Mouse (Mus musculus) lung, adult 2 months (tissue): Measurements from ENCODE around the gene Chkb.

Source experiments
- CTCF ChIP-seq: fragments of 200-500 bp; IDR thresholded peaks from 2 replicates; pipeline ENCODE4 v1.5.1; 2011; ENCODE audit warnings: mild to moderate bottlenecking, low read length, control low read depth; ENCODE audit not compliant: insufficient read depth
- POLR2A ChIP-seq: fragments of 200-500 bp; IDR thresholded peaks from 2 replicates; pipeline ENCODE4 v1.6.1; 2011; ENCODE audit warnings: low read depth, mild to moderate bottlenecking, control low read depth, low read length, borderline replicate concordance; ENCODE audit errors: extremely low read depth

GRCm38 (mm10) chr15:89475293-89475600, 45.5 kb upstream of the Chkb start:
- TF ChIP-seq CTCF (no peak), POLR2A (no peak)
